Mouse (Mus musculus) E14TG2a.4 (cell line): Measurements from ENCODE around the gene Rrbp1.

Experiments used
- CTCF ChIP-seq: conservative IDR thresholded peaks from 2 replicates; pipeline ENCODE4 v1.5.1; 2014; ENCODE audit warnings: low read length
- POU5F1 ChIP-seq: IDR thresholded peaks from 2 replicates; pipeline ENCODE4 v1.6.1; 2014; ENCODE audit warnings: low read length, borderline replicate concordance

DNA sequence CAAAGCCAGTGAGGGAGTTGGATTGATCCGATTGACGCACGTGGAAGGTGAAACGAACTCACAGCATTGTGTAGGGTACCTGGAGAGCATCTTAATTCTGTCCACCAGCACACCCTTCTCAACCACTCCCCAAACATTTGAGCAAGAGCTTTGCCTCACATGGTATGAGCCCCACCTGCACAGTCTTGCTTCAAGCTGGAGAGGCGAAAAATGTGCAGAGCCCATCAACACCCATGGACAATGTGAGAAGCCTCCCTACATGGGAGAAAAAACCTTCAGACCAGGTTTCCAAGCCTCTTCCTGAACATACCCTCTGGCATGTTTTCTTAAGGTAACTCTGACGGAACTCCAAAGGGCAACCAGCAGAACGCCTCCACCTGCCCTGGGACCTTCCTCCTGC is 19.7 kb upstream of the Rrbp1 start:
- no peak for TF ChIP-seq CTCF
- no peak for TF ChIP-seq POU5F1
